Mouse (Mus musculus) testis, adult 2 months (tissue): ENCODE measurements around the gene Gm16253.

Experiments
- CTCF ChIP-seq: fragments of 200-500 bp; IDR thresholded peaks from 2 replicates; pipeline ENCODE4 v1.5.1; 2012; ENCODE audit warnings: low read depth, mild to moderate bottlenecking, inconsistent platforms, low read length, moderate library complexity; ENCODE audit not compliant: control insufficient read depth, insufficient read depth, insufficient replicate concordance
- POLR2A ChIP-seq: fragments of 200-500 bp; IDR thresholded peaks from 2 replicates; pipeline ENCODE4 v1.6.1; 2012; ENCODE audit warnings: low read depth, mild to moderate bottlenecking, inconsistent platforms, low read length, moderate library complexity; ENCODE audit not compliant: control insufficient read depth

DNA sequence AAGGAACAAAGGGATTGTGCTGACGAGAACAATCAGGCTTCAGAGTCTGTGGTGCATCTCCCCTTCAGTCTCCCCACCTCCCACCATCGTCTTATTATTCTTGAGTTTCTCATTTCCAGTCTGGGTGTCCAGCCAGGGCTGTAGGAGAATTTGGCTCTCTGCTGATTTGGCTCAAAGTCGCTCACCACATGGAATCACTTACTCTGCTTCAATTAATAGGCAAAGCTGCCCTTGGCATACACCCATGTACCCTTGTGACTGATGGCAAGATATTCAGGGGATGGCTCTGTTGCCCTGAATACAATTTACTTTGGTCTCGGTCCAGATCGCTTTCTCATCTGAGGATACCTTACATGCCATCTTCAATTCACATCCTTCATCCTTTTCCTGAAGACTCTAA lies 26.5 kb downstream of the Gm16253 start:
- TF ChIP-seq CTCF (no peak), POLR2A (no peak)
